Mouse (Mus musculus): Measurements from ENCODE around the gene Atg7. TPM values are rescaled to one million over a fixed set of nuclear protein-coding genes. Genes with fewer than 3 reads are reported as not detected.

Gene Atg7
- polyA plus RNA-seq, 1 experiment from 2014 or later, result 10.9 TPM

- ATAC-seq (no peak), DNase-seq (no peak)
- TF ChIP-seq EP300 (IDR thresholded peaks at IDR 0.05; ENCODE audit: low read depth) (no peak), CTCF (IDR thresholded peaks at IDR 0.05; ENCODE audit: low read depth) (no peak)
- Histone ChIP-seq H3K36me3 (replicated peaks; ENCODE audit: insufficient read depth, low read length) (peaks cover 2% of the 10 kb centered on the region; the same call in 1 of the 2 replicates), H3K4me2 (ENCODE audit: low read depth, low read length) (peak overlapping the region; percentile 26; the same call in 1 of the 2 replicates), H3K27ac (ENCODE audit: low read depth) (no peak overlapping the region), H3K4me1 (ENCODE audit: insufficient read depth) (peaks cover 55% of the 10 kb centered on the region), H3K27me3 (ENCODE audit: insufficient read depth, low read length) (no peaks in the 10 kb centered on the region), H3K4me3 (ENCODE audit: low read depth, low read length) (no peak overlapping the region), H3K9ac (replicated peaks) (peak overlapping the region; percentile 26; the same call in 1 of the 2 replicates), H3K9me3 (ENCODE audit: low read length) (no peaks in the 10 kb centered on the region)
- WGBS (ENCODE audit: insufficient replicate concordance), result 49% methylated on average over 7 of the region's 7 CpGs
Observed at GRCm38 (mm10) chr6:114899652-114900051, 256.8 kb downstream of the Atg7 start.

GRCm38 (mm10) chr6:114900194-114900593 lies 257.3 kb downstream of the Atg7 start:
- Histone ChIP-seq H3K27ac (ENCODE audit: low read depth) (peak overlapping the region; percentile 6; the same call in 1 of the 2 replicates), H3K4me1 (ENCODE audit: insufficient read depth) (peaks cover 52% of the 10 kb centered on the region), H3K4me3 (ENCODE audit: low read depth, low read length) (no peak overlapping the region), H3K4me2 (ENCODE audit: low read depth, low read length) (peak overlapping the region; percentile 26; the same call in 1 of the 2 replicates), H3K36me3 (replicated peaks; ENCODE audit: insufficient read depth, low read length) (peaks cover 2% of the 10 kb centered on the region; the same call in 1 of the 2 replicates), H3K27me3 (ENCODE audit: insufficient read depth, low read length) (no peaks in the 10 kb centered on the region), H3K9me3 (ENCODE audit: low read length) (no peaks in the 10 kb centered on the region), H3K9ac (replicated peaks) (peak overlapping the region; percentile 26)
- ATAC-seq (no peak), DNase-seq (no peak)
- WGBS (ENCODE audit: insufficient replicate concordance), result 76% methylated on average over 10 of the region's 10 CpGs
- TF ChIP-seq CTCF (IDR thresholded peaks at IDR 0.05; ENCODE audit: low read depth) (no peak), EP300 (IDR thresholded peaks at IDR 0.05; ENCODE audit: low read depth) (no peak)

- H3K4me1 ChIP-seq (ENCODE audit: insufficient read depth), result peaks cover 58% of the 10 kb centered on the region
- 0 out of 2 replicates have a peak overlapping the region, but pooled peaks have one; percentile 7 for H3K4me3 ChIP-seq (ENCODE audit: low read depth, low read length)
- 19% methylated on average over 12 of the region's 12 CpGs for WGBS (ENCODE audit: insufficient replicate concordance)
Observed at GRCm38 (mm10) chr6:114901321-114901824, 258.5 kb downstream of the Atg7 start.

GRCm38 (mm10) chr6:114901921-114902320 lies 259.0 kb downstream of the Atg7 start:
- Histone ChIP-seq H3K9me3 (ENCODE audit: low read length) (no peaks in the 10 kb centered on the region), H3K27ac (ENCODE audit: low read depth) (peak overlapping the region; percentile 75), H3K9ac (replicated peaks) (no peak overlapping the region), H3K36me3 (replicated peaks; ENCODE audit: insufficient read depth, low read length) (peaks cover 2% of the 10 kb centered on the region; the same call in 1 of the 2 replicates), H3K4me3 (ENCODE audit: low read depth, low read length) (no peak overlapping the region), H3K4me1 (ENCODE audit: insufficient read depth) (peaks cover 53% of the 10 kb centered on the region), H3K27me3 (ENCODE audit: insufficient read depth, low read length) (no peaks in the 10 kb centered on the region), H3K4me2 (ENCODE audit: low read depth, low read length) (0 out of 2 replicates have a peak overlapping the region, but pooled peaks have one; percentile 63)
- no peak for TF ChIP-seq CTCF (IDR thresholded peaks at IDR 0.05; ENCODE audit: low read depth)
- TF ChIP-seq EP300 (IDR thresholded peaks at IDR 0.05; ENCODE audit: low read depth), result no peak
- DNase-seq (no peak), ATAC-seq (no peak; the same call in 1 of the 2 replicates)
- 37% methylated on average over 4 of the region's 4 CpGs for WGBS (ENCODE audit: insufficient replicate concordance)

More at GRCm38 (mm10) chr6:114901321-114901824, 258.5 kb downstream of the Atg7 start:
- Histone ChIP-seq H3K27ac (ENCODE audit: low read depth) (peak overlapping the region; percentile 75), H3K27me3 (ENCODE audit: insufficient read depth, low read length) (no peaks in the 10 kb centered on the region), H3K9me3 (ENCODE audit: low read length) (no peaks in the 10 kb centered on the region), H3K4me2 (ENCODE audit: low read depth, low read length) (peak overlapping the region; percentile 63), H3K36me3 (replicated peaks; ENCODE audit: insufficient read depth, low read length) (peaks cover 2% of the 10 kb centered on the region; the same call in 1 of the 2 replicates), H3K9ac (replicated peaks) (peak overlapping the region; percentile 50)
- DNase-seq (peak; percentile 44), ATAC-seq (peak; percentile 61)
- no peak for TF ChIP-seq CTCF (IDR thresholded peaks at IDR 0.05; ENCODE audit: low read depth)
- peak; percentile 63; the same call in 1 of the 2 replicates for TF ChIP-seq EP300 (IDR thresholded peaks at IDR 0.05; ENCODE audit: low read depth)

- Histone ChIP-seq H3K36me3 (replicated peaks; ENCODE audit: insufficient read depth, low read length) (0 out of 2 replicates have a peak, but pooled peaks cover 1% of the 10 kb centered on the region), H3K27me3 (ENCODE audit: insufficient read depth, low read length) (no peaks in the 10 kb centered on the region), H3K9ac (replicated peaks) (no peak overlapping the region), H3K4me2 (ENCODE audit: low read depth, low read length) (no peak overlapping the region), H3K4me3 (ENCODE audit: low read depth, low read length) (no peak overlapping the region), H3K4me1 (ENCODE audit: insufficient read depth) (peaks cover 55% of the 10 kb centered on the region), H3K9me3 (ENCODE audit: low read length) (no peaks in the 10 kb centered on the region), H3K27ac (ENCODE audit: low read depth) (no peak overlapping the region)
- no peak for ATAC-seq
- 56% methylated on average over 6 of the region's 6 CpGs for WGBS (ENCODE audit: insufficient replicate concordance)
- DNase-seq, result no peak
- TF ChIP-seq EP300 (IDR thresholded peaks at IDR 0.05; ENCODE audit: low read depth), result no peak
- TF ChIP-seq CTCF (IDR thresholded peaks at IDR 0.05; ENCODE audit: low read depth), result no peak
Observed at GRCm38 (mm10) chr6:114904233-114904632, 261.3 kb downstream of the Atg7 start.

- peaks cover 52% of the 10 kb centered on the region for H3K4me1 ChIP-seq (ENCODE audit: insufficient read depth)
- TF ChIP-seq EP300 (IDR thresholded peaks at IDR 0.05; ENCODE audit: low read depth) (no peak), CTCF (IDR thresholded peaks at IDR 0.05; ENCODE audit: low read depth) (no peak)
Observed at GRCm38 (mm10) chr6:114904818-114905217, 261.9 kb downstream of the Atg7 start.

More at GRCm38 (mm10) chr6:114904818-114905217, 261.9 kb downstream of the Atg7 start:
- DNase-seq, result no peak
- Histone ChIP-seq H3K9me3 (ENCODE audit: low read length) (no peaks in the 10 kb centered on the region), H3K27me3 (ENCODE audit: insufficient read depth, low read length) (no peaks in the 10 kb centered on the region), H3K9ac (replicated peaks) (no peak overlapping the region), H3K4me2 (ENCODE audit: low read depth, low read length) (no peak overlapping the region), H3K36me3 (replicated peaks; ENCODE audit: insufficient read depth, low read length) (no peaks in the 10 kb centered on the region), H3K27ac (ENCODE audit: low read depth) (no peak overlapping the region), H3K4me3 (ENCODE audit: low read depth, low read length) (no peak overlapping the region)
- WGBS (ENCODE audit: insufficient replicate concordance), result 81% methylated on average over 3 of the region's 3 CpGs
- ATAC-seq, result no peak
